Mouse (Mus musculus): Measurements from ENCODE around the gene Adora1.

Gene Adora1

GRCm38 (mm10) chr1:134152626-134153590 lies 82.3 kb downstream of the Adora1 start:
- DNase-seq (ENCODE audit: low read depth): no peak

DNA sequence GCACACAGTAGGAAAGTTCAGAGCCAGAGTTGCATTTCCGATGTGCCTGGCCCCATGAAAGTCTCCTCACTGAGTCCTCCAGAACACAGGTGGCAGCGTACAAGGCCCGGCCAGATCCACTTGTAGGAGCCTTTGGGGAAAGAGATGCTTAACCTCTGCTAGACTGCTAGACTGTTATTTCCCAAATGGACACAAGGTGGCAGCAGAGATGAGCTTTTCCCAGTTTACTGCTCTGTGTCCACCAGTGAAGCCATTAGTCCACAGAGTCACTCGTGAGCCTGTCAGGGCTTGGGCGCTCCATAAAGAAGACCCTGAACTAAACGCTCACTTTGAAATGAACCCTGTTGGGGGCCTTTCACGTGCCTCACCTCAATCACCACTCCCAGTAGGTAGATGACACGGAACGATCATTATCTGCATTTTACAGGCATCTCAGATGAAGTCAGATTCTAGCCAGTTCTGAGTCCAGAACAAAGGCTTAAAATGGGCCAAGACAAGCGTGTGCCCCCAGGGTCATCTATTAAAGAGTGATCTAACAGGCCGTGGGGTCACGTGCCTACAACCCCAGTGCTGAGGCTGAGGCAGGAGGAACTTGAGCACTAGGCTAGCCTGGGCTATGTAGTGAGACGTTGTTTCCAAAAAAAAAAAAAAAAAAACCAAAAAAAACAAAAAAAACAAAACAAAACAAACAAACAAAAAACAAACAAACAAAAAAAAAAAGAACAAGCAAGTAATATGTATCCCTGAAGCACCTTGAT lies 83.4 kb downstream of the Adora1 start:
- peak; percentile 81 for DNase-seq (ENCODE audit: low read depth)

- no peak for DNase-seq (ENCODE audit: low read depth)
These were observed 84.5 kb downstream of the Adora1 start for GRCm38 (mm10) chr1:134150745-134151144.

- no peak for DNase-seq (ENCODE audit: low read depth)
These were observed 85.2 kb downstream of the Adora1 start for GRCm38 (mm10) chr1:134150076-134150475.

Measured in 416B (cell line).